18 mouse cellular contexts compared by ENCODE assay signal in genomic region chr15:54117967-54118538, GRCm38 (mm10).
"Had no signal": no experiment of that assay in that cellular context is flagged by ENCODE, and none has a peak within 500 bp of the region (broad histone marks: within the 10 kb centered on the region; RNA-seq: fewer than 3 reads in every experiment).

No protein-coding gene starts in this region.

- DNase-seq: lung, adult 18-20 months; lung, embryonic 14.5 days; lung, postnatal 10 days; lung, postnatal 4 days; retina, postnatal 1 day; right cerebral cortex, adult 18-20 months; right cerebral cortex, postnatal 25 days; right cerebral cortex, postnatal 4 days; spleen, adult 18-20 months; thymus, adult 18-20 months; thymus, postnatal 14 days; thymus, postnatal 36 days had no signal

- H3K9me3 ChIP-seq: midbrain, embryonic 10.5 days; midbrain, embryonic 13.5 days; midbrain, embryonic 15.5 days; neural tube, embryonic 13.5 days; neural tube, embryonic 15.5 days had no signal

- H3K27ac ChIP-seq: midbrain, embryonic 10.5 days; midbrain, embryonic 13.5 days; midbrain, embryonic 15.5 days; neural tube, embryonic 13.5 days; neural tube, embryonic 15.5 days had no signal

- H3K27me3 ChIP-seq: midbrain, embryonic 13.5 days; midbrain, embryonic 15.5 days; neural tube, embryonic 13.5 days; neural tube, embryonic 15.5 days had no signal

- H3K36me3 ChIP-seq: midbrain, embryonic 10.5 days; midbrain, embryonic 13.5 days; midbrain, embryonic 15.5 days; neural tube, embryonic 13.5 days; neural tube, embryonic 15.5 days had no signal

- H3K4me2 ChIP-seq: lung, embryonic 14.5 days; midbrain, embryonic 13.5 days; midbrain, embryonic 15.5 days; neural tube, embryonic 13.5 days; neural tube, embryonic 15.5 days had no signal

- H3K4me1 ChIP-seq: midbrain, embryonic 10.5 days; midbrain, embryonic 13.5 days; midbrain, embryonic 15.5 days; neural tube, embryonic 13.5 days; neural tube, embryonic 15.5 days had no signal

- H3K9ac ChIP-seq: lung, embryonic 14.5 days; midbrain, embryonic 13.5 days; midbrain, embryonic 15.5 days; neural tube, embryonic 13.5 days; neural tube, embryonic 15.5 days had no signal

- H3K4me3 ChIP-seq: midbrain, embryonic 10.5 days; midbrain, embryonic 13.5 days; midbrain, embryonic 15.5 days; myocyte; neural tube, embryonic 13.5 days; neural tube, embryonic 15.5 days had no signal

- ATAC-seq: midbrain, embryonic 13.5 days; midbrain, embryonic 15.5 days had no signal
